Mouse (Mus musculus) midbrain, postnatal 0 days (tissue): ENCODE results near the gene Ccdc114. TPM values are rescaled to one million over a fixed set of nuclear protein-coding genes. Genes with fewer than 3 reads are reported as not detected.
A peak's percentile ranks its signal among the peaks of the same experiment; 100 is the strongest.

Source experiments
- ATAC-seq: fragments of 200-750 bp; cut with Nextera tagmentation; 2 replicates; pipeline ENCODE4 v1.8.0; 2017; ENCODE audit warnings: moderate number of reproducible peaks, mild to moderate bottlenecking, moderate TSS enrichment, moderate library complexity; ENCODE audit not compliant: low FRiP score
- DNase-seq: peaks from one replicate; pipeline ENCODE4 v3.0.0-alpha.2; 2015; ENCODE audit warnings: low spot score
- H3K27ac ChIP-seq: fragments of 300-500 bp; sonication (generic); 2 replicates; pipeline ENCODE4 v1.5.1; 2014; ENCODE audit warnings: low read depth, mild to moderate bottlenecking, low read length, mixed read lengths
- H3K27me3 ChIP-seq: fragments of 300-500 bp; sonication (generic); 2 replicates; pipeline ENCODE4 v1.6.1; 2014; ENCODE audit warnings: low read length, control low read depth, mixed read lengths; ENCODE audit not compliant: insufficient read depth
- H3K36me3 ChIP-seq: fragments of 300-500 bp; sonication (generic); 2 replicates; pipeline ENCODE4 v1.6.1; 2014; ENCODE audit warnings: low read length, control low read depth, mixed read lengths; ENCODE audit not compliant: insufficient read depth
- H3K4me1 ChIP-seq: fragments of 300-500 bp; sonication (generic); 2 replicates; pipeline ENCODE4 v1.6.1; 2014; ENCODE audit warnings: mild to moderate bottlenecking, control low read depth, antibody characterized with exemption, low read length, mixed read lengths; ENCODE audit not compliant: insufficient read depth
- H3K4me2 ChIP-seq: fragments of 300-500 bp; sonication (generic); 2 replicates; pipeline ENCODE4 v1.6.1; 2014; ENCODE audit warnings: low read depth, mild to moderate bottlenecking, low read length, mixed read lengths; ENCODE audit not compliant: poor library complexity, severe bottlenecking
- H3K4me3 ChIP-seq: fragments of 300-500 bp; sonication (generic); 2 replicates; pipeline ENCODE4 v1.5.1; 2014; ENCODE audit warnings: low read depth, mild to moderate bottlenecking, low read length, moderate library complexity
- H3K9ac ChIP-seq: fragments of 300-500 bp; sonication (generic); replicated peaks from 2 replicates; pipeline ENCODE4 v1.6.1; 2014; ENCODE audit warnings: mild to moderate bottlenecking, low read length, moderate library complexity, mixed read lengths; ENCODE audit not compliant: poor library complexity, severe bottlenecking
- H3K9me3 ChIP-seq: fragments of 300-500 bp; sonication (generic); 2 replicates; pipeline ENCODE4 v1.6.1; 2016; ENCODE audit warnings: low read length, control low read depth
- CTCF ChIP-seq: IDR thresholded peaks from 2 replicates; pipeline ENCODE4 v1.5.1; 2016; ENCODE audit warnings: antibody characterized with exemption, mild to moderate bottlenecking
- WGBS: fragments of 180-500 bp; shearing (Covaris S2); extraction: QIAGEN DNeasy Blood & Tissue Kit; methylation state at CpG from one replicate; pipeline ENCODE4 v1.1.7; 2014; 5-methylcytosine and 5-hydroxymethylcytosine counted together
- polyA plus RNA-seq: library from polyadenylated mRNA; unstranded; fragments of >200 nt; fragmentation: Nextera tagmentation; extraction: Ambion mirVana; gene quantifications from 2 replicates; pipeline ENCODE4 v1.2.1, GENCODE M21; 2015
- total RNA-seq: library from RNA; depleted of rRNA; stranded (reverse); fragments of >200 nt; gene quantifications from 2 replicates; pipeline ENCODE4 v1.2.3, GENCODE M21; 2014; rRNA removed

Gene Ccdc114
- total and polyA plus RNA-seq, 2 experiments from 2014 or later = 5.8 to 7.2 TPM

- H3K9ac ChIP-seq = no peak overlapping the region
- H3K4me2 ChIP-seq = no peak overlapping the region
- H3K36me3 ChIP-seq = no peaks in the 10 kb centered on the region
- no peak overlapping the region for H3K4me3 ChIP-seq
- ATAC-seq (no peak), DNase-seq (no peak)
- no peaks in the 10 kb centered on the region for H3K4me1 ChIP-seq
- no peak overlapping the region for H3K27ac ChIP-seq
- TF ChIP-seq CTCF = 0 out of 2 replicates have a peak, but pooled peaks have one; percentile 26
- 75% methylated on average over 6 of the region's 6 CpGs for WGBS
- no peaks in the 10 kb centered on the region for H3K27me3 ChIP-seq
- no peaks in the 10 kb centered on the region for H3K9me3 ChIP-seq
Observed at GRCm38 (mm10) chr7:45974512-45974911, 50.6 kb downstream of the Ccdc114 start.

- H3K36me3 ChIP-seq = no peaks in the 10 kb centered on the region
- H3K27ac ChIP-seq = no peak overlapping the region
- H3K9ac ChIP-seq = no peak overlapping the region
- no peaks in the 10 kb centered on the region for H3K9me3 ChIP-seq
- no peak overlapping the region for H3K4me3 ChIP-seq
- H3K4me2 ChIP-seq = no peak overlapping the region
- no peaks in the 10 kb centered on the region for H3K4me1 ChIP-seq
- TF ChIP-seq CTCF = no peak
- H3K27me3 ChIP-seq = no peaks in the 10 kb centered on the region
- 82% methylated on average over 5 of the region's 5 CpGs for WGBS
- ATAC-seq = no peak
- no peak for DNase-seq
Observed at GRCm38 (mm10) chr7:45981612-45982011, 57.7 kb downstream of the Ccdc114 start.

GRCm38 (mm10) chr7:45986893-45987292 lies 63.0 kb downstream of the Ccdc114 start:
- DNase-seq (no peak), ATAC-seq (no peak)
- no peaks in the 10 kb centered on the region for H3K4me1 ChIP-seq
- H3K9ac ChIP-seq = no peak overlapping the region
- 75% methylated on average over 6 of the region's 6 CpGs for WGBS
- TF ChIP-seq CTCF = no peak
- no peak overlapping the region for H3K27ac ChIP-seq
- no peaks in the 10 kb centered on the region for H3K9me3 ChIP-seq
- H3K4me2 ChIP-seq = no peak overlapping the region
- H3K36me3 ChIP-seq = no peaks in the 10 kb centered on the region
- no peak overlapping the region for H3K4me3 ChIP-seq
- H3K27me3 ChIP-seq = no peaks in the 10 kb centered on the region

- Histone ChIP-seq H3K9me3 (no peaks in the 10 kb centered on the region), H3K4me2 (no peak overlapping the region), H3K4me3 (no peak overlapping the region), H3K27me3 (no peaks in the 10 kb centered on the region), H3K9ac (no peak overlapping the region), H3K4me1 (no peaks in the 10 kb centered on the region), H3K36me3 (no peaks in the 10 kb centered on the region), H3K27ac (no peak overlapping the region)
- WGBS = 91% methylated on average over 1 of the region's 1 CpGs
- DNase-seq (no peak), ATAC-seq (no peak)
- TF ChIP-seq CTCF = no peak
Observed at GRCm38 (mm10) chr7:45988344-45988743, 64.5 kb downstream of the Ccdc114 start.

GRCm38 (mm10) chr7:45992470-45992869 lies 68.6 kb downstream of the Ccdc114 start:
- Histone ChIP-seq H3K9me3 (no peaks in the 10 kb centered on the region), H3K27ac (no peak overlapping the region), H3K27me3 (no peaks in the 10 kb centered on the region), H3K9ac (no peak overlapping the region), H3K36me3 (no peaks in the 10 kb centered on the region), H3K4me1 (no peaks in the 10 kb centered on the region), H3K4me3 (no peak overlapping the region), H3K4me2 (no peak overlapping the region)
- TF ChIP-seq CTCF = no peak
- 88% methylated on average over 8 of the region's 8 CpGs for WGBS
- DNase-seq (no peak), ATAC-seq (no peak)

Other genes with a start within 250 kb of the Ccdc114 start
- 1.3 and 1.4 TPM in 2 replicates for gene Ntn5, start 240.1 kb upstream of the Ccdc114 start, total RNA-seq
- 0.37 and 0.73 TPM in 2 replicates for gene Ntn5, start 240.1 kb upstream of the Ccdc114 start, polyA plus RNA-seq
- 0.28 and 1.0 TPM in 2 replicates for gene Sec1, start 229.7 kb upstream of the Ccdc114 start, total RNA-seq
- gene Sec1, start 229.7 kb upstream of the Ccdc114 start, polyA plus RNA-seq = 0.37 and 0.79 TPM in 2 replicates
- gene Car11, start 224.2 kb upstream of the Ccdc114 start, total RNA-seq = 118 and 130 TPM in 2 replicates
- 107 and 114 TPM in 2 replicates for gene Car11, start 224.2 kb upstream of the Ccdc114 start, polyA plus RNA-seq
- gene Dbp, start 219.0 kb upstream of the Ccdc114 start, total RNA-seq = 8.4 and 9.6 TPM in 2 replicates
- gene Dbp, start 219.0 kb upstream of the Ccdc114 start, polyA plus RNA-seq = 4.6 and 4.8 TPM in 2 replicates
- gene Rpl18, start 208.6 kb upstream of the Ccdc114 start, total RNA-seq = 801 and 989 TPM in 2 replicates
- gene Rpl18, start 208.6 kb upstream of the Ccdc114 start, polyA plus RNA-seq = 473 and 492 TPM in 2 replicates
- gene Sphk2, start 206.1 kb upstream of the Ccdc114 start, total RNA-seq = 22.4 and 23.5 TPM in 2 replicates
- gene Sphk2, start 206.1 kb upstream of the Ccdc114 start, polyA plus RNA-seq = 15.8 and 18.1 TPM in 2 replicates
- gene Fam83e, start 202.9 kb upstream of the Ccdc114 start, total RNA-seq = 0.14 TPM in 1 of 2 replicates, not detected in the other
- gene Fam83e, start 202.9 kb upstream of the Ccdc114 start, polyA plus RNA-seq = 0.16 and 0.25 TPM in 2 replicates
- gene Spaca4, start 198.3 kb upstream of the Ccdc114 start, total RNA-seq = not detected in 2 replicates
- not detected in 2 replicates for gene Spaca4, start 198.3 kb upstream of the Ccdc114 start, polyA plus RNA-seq
- gene Lmtk3, start 140.3 kb upstream of the Ccdc114 start, total RNA-seq = 170 and 172 TPM in 2 replicates
- gene Lmtk3, start 140.3 kb upstream of the Ccdc114 start, polyA plus RNA-seq = 13.7 and 19.1 TPM in 2 replicates
- 5.0 and 5.1 TPM in 2 replicates for gene Sult2b1, start 139.4 kb upstream of the Ccdc114 start, total RNA-seq
- 5.6 and 6.1 TPM in 2 replicates for gene Sult2b1, start 139.4 kb upstream of the Ccdc114 start, polyA plus RNA-seq
- 210 and 223 TPM in 2 replicates for gene Cyth2, start 109.5 kb upstream of the Ccdc114 start, total RNA-seq
- gene Cyth2, start 109.5 kb upstream of the Ccdc114 start, polyA plus RNA-seq = 219 and 236 TPM in 2 replicates
- gene Kcnj14, start 99.3 kb upstream of the Ccdc114 start, total RNA-seq = 0.71 and 2.1 TPM in 2 replicates
- 1.5 TPM in 2 replicates for gene Kcnj14, start 99.3 kb upstream of the Ccdc114 start, polyA plus RNA-seq
- 31.3 and 34.2 TPM in 2 replicates for gene Grwd1, start 93.1 kb upstream of the Ccdc114 start, total RNA-seq
- gene Grwd1, start 93.1 kb upstream of the Ccdc114 start, polyA plus RNA-seq = 48.7 and 52.9 TPM in 2 replicates
- gene Kdelr1, start 51.3 kb upstream of the Ccdc114 start, total RNA-seq = 170 and 207 TPM in 2 replicates
- gene Kdelr1, start 51.3 kb upstream of the Ccdc114 start, polyA plus RNA-seq = 52.0 and 54.8 TPM in 2 replicates
- 51.6 and 51.7 TPM in 2 replicates for gene Grin2d, start 45.7 kb upstream of the Ccdc114 start, total RNA-seq
- gene Grin2d, start 45.7 kb upstream of the Ccdc114 start, polyA plus RNA-seq = 5.4 and 6.6 TPM in 2 replicates
- gene Syngr4, start 27.4 kb upstream of the Ccdc114 start, total RNA-seq = 0.38 TPM in 1 of 2 replicates, not detected in the other
- 0.25 and 0.30 TPM in 2 replicates for gene Syngr4, start 27.4 kb upstream of the Ccdc114 start, polyA plus RNA-seq
- gene Tmem143, start 27.1 kb upstream of the Ccdc114 start, total RNA-seq = 27.4 and 41.6 TPM in 2 replicates
- gene Tmem143, start 27.1 kb upstream of the Ccdc114 start, polyA plus RNA-seq = 5.5 and 5.6 TPM in 2 replicates
- gene Emp3, start 2.7 kb upstream of the Ccdc114 start, total RNA-seq = 12.8 and 17.0 TPM in 2 replicates
- 36.4 and 38.5 TPM in 2 replicates for gene Emp3, start 2.7 kb upstream of the Ccdc114 start, polyA plus RNA-seq
- 1.3 and 2.1 TPM in 2 replicates for gene Abcc6, start 106.2 kb downstream of the Ccdc114 start, total RNA-seq
- 0.43 and 0.89 TPM in 2 replicates for gene Abcc6, start 106.2 kb downstream of the Ccdc114 start, polyA plus RNA-seq
- 44.2 and 56.3 TPM in 2 replicates for gene Nomo1, start 109.6 kb downstream of the Ccdc114 start, total RNA-seq
- 35.8 and 38.7 TPM in 2 replicates for gene Nomo1, start 109.6 kb downstream of the Ccdc114 start, polyA plus RNA-seq
- gene Kcnj11, start 176.7 kb downstream of the Ccdc114 start, total RNA-seq = 14.4 and 26.2 TPM in 2 replicates
- 2.7 and 2.9 TPM in 2 replicates for gene Kcnj11, start 176.7 kb downstream of the Ccdc114 start, polyA plus RNA-seq